Mouse (Mus musculus) spleen, postnatal 4 days (tissue): ENCODE data around the gene Cpa4.

Experiments
- DNase-seq, 2 experiments: peaks; one replicate each; pipeline ENCODE4 v3.0.0; 2022; ENCODE audit warnings: low spot score in 2 of 2

Cpa4 gene

DNA sequence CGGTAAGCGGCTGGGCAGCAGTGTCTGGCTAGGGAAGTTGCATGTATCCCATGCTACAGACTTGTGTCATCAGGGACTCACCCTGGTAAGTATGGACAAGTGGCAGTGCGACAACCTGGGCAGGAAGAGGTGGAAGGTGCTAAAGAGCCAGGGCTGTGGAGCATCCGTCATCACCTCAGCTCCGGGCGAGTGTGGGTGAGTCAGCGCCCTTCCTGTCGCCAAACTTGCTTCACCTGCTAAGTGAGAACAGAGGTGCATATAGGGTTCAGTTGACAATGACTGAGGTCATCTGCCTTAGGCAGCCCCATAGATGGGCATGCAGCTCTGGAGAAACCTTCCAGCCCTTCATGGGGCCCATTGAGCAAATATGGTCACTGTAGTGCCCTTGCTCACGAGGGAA lies 56.6 kb downstream of the Cpa4 start:
- DNase-seq = no peak

DNA sequence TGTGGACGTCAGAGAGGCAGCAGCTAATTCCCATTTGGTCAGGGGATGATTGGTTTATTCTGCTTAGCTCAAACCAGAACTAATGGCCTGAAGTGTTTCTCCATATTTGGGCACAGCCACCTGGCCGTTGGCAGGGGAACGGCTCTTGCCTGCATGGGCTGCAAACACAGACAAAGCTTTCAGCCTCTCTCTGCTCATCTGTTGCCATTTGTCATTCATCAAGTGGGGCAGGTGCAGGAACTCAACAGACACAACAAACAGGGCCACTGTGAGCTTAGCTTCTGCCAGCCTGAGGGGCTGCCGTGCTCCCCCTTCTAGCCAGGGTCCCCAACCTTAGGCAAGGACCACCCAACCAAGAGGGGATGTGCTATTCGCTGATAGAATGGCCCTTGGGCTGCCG lies 60.0 kb downstream of the Cpa4 start:
- DNase-seq = no peak

DNA sequence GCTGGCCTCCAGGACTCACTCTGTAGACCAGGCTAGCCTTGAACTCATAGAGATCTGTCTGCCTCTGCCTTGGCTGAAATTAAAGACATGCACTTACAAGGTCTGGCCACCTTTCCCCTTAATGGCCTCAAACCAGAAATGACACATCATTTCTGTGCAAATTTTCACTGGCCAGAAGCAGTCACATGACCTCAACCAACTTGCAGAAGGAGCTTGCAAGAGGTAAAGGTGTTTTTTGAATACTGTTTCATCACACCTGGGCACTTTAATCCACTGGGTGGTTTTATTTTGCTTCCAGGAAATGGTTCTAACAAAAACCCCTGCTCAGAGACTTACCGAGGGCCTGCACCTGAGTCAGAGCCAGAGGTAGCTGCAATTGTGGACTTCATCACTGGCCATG lies 61.8 kb downstream of the Cpa4 start:
- DNase-seq = no peak

DNA sequence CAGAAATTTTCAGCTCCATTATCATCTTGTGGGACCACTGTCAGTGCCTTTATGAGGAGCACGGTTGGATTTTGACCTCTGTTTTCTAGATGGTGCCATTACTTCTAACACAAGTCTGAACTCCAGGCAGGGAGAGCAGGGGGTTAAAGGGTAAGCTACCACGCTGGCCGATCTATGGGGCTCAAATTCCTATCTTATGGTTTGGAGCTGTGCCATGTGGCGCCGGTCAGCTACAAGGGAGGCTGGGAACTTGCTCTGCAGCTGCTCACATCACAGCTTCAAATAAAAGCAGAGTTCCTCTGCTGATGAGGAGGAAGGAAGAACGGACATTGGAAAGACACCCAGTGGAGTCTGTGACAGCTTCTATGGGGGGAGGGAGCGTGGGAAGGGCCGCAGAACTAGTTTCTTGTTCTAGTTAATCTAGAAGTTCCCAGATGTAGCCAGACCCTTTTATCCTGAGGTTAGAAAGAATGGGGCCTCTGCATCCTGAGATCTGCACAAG lies 67.2 kb downstream of the Cpa4 start:
- DNase-seq = no peak

DNA sequence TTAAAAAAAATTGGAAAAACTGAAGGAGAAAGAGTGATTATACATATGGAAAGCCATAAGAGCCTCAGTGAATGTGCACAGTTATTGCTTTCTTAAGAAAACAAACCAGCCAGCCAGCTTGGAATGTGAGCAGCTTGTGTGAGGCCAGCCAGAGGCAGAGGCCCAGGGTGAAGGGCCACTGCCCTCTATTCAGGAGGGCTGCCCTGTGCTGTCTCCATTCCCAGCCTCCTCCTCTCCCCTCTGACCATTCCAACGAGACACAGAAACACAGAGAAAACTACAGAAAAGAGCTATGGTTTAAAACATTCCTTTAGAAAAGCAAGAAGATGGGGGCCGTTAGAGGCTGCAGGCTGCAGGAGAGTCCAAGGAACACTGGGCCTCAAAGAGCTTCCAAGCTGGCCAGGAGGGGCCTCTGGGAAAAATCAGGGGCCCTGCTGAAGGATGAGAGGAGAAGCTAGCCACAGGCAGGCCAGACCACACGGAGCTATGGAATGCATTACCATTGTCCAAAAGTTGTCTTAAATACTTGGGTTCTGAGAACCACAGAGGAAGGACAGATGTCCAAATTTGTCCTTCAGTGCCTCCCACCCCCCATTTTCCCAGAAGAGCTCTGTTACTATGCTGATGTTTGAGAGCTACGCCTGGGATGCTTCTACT lies 68.1 kb downstream of the Cpa4 start:
- no peak for DNase-seq

DNA sequence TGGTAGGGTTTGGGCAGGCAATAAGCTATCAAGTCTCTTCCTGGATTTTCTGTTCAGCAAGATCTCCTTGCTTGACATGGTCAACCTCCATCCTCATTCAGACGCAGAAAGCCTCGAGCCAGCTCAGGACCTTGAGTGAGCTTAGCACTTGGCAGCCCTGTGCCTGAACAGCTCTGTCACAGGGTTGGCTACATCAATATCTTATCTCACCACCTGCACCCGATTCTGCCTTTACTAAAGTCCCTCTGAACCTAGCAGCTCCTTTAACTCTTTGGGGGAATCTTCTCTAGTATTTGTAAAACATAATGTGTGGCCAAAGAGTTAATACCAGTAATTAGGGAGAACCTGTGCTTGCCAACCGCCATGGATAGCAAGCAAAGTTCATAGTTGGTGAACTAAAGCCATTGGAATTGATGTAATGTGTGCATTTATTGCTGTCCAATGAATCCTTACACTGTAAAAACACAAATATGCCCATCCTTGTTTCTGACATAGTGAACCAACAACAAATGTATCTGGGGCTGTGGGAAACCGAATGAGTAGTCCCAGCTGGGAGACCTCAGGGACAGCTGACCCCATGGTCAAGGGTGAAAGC lies 70.6 kb downstream of the Cpa4 start, which contains the start of gene Cpa1:
Gene Cpa1, plus strand, starts transcription at position 545 of the 595 bp plus-strand sequence.
- no peak for DNase-seq
